Mouse (Mus musculus): ENCODE measurements around the gene Chn2.

- TF ChIP-seq CTCF (conservative IDR thresholded peaks at IDR 0.05; ENCODE audit: low read length) (no peak), POU5F1 (IDR thresholded peaks at IDR 0.05; ENCODE audit: borderline replicate concordance, low read length) (no peak), NANOG (IDR thresholded peaks at IDR 0.05; ENCODE audit: borderline replicate concordance, low read length) (no peak)
Observed at GRCm38 (mm10) chr6:54319198-54319597, 279.8 kb downstream of the Chn2 start.

Data from E14TG2a.4 (cell line).